Comparison of ENCODE assay signal across 29 mouse cellular contexts in the genomic region with DNA sequence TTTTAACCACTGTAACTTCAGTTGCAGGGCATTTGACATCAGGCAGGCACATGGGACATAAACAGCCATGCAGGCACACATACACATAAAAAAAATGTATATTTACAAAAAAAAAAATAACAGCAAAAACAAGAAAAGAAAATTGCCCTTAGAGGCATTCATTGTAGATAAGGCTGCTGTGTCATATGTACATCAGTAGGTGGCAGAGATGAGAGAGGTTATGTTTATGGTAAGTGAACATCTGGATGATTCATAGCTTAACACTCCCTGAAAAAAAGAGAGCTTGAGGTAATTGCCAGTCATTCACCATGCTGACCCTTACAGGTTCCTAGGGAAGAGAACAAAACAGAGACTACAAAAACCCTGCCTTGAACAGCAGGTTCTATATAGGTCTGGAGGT.
DNase-seq lines count a peak whose midpoint lies in the region; ATAC-seq and TF ChIP-seq lines count a peak whose summit lies in the region.
"Had no signal": no experiment of that assay in that cellular context is flagged by ENCODE, and none has a peak within 500 bp of the region (broad histone marks: within the 10 kb centered on the region; RNA-seq: fewer than 3 reads in every experiment).

No protein-coding gene starts in this region.

- no peak for ATAC-seq in kidney, postnatal 0 days (replicated peaks; ENCODE audit: low FRiP score, low read depth)
- ATAC-seq in forebrain, embryonic 11.5 days (replicated peaks; ENCODE audit: low FRiP score) = no peak
- ATAC-seq: CD4-positive, CD25-positive, alpha-beta regulatory T cell, adult 4 months; forebrain, embryonic 15.5 days; hindbrain, postnatal 0 days; inflammation-experienced regulatory T-cells, adult 6 months; intestine, embryonic 16.5 days; Patski had no signal

- H3K9me3 ChIP-seq in kidney, postnatal 0 days (replicated peaks; ENCODE audit: low read length) = no peaks in the 10 kb centered on the region
- no peaks in the 10 kb centered on the region for H3K9me3 ChIP-seq in hindbrain, embryonic 10.5 days
- H3K9me3 ChIP-seq in forebrain, embryonic 11.5 days (ENCODE audit: control insufficient read depth, low read length) = no peaks in the 10 kb centered on the region
- H3K9me3 ChIP-seq: embryonic facial prominence, embryonic 12.5 days; embryonic facial prominence, embryonic 15.5 days; forebrain, embryonic 12.5 days; forebrain, embryonic 15.5 days; heart, embryonic 12.5 days; heart, embryonic 15.5 days had no signal

- H3K27ac ChIP-seq in kidney, postnatal 0 days = no peak overlapping the region
- no peak overlapping the region for H3K27ac ChIP-seq in hindbrain, embryonic 10.5 days
- H3K27ac ChIP-seq in forebrain, embryonic 11.5 days (ENCODE audit: low read depth, low read length) = no peak overlapping the region
- H3K27ac ChIP-seq: embryonic facial prominence, embryonic 12.5 days; embryonic facial prominence, embryonic 15.5 days; forebrain, embryonic 12.5 days; forebrain, embryonic 15.5 days; heart, embryonic 15.5 days; hindbrain, embryonic 14.5 days; hindbrain, postnatal 0 days had no signal

- DNase-seq in kidney, postnatal 0 days (ENCODE audit: low spot score) = peak; percentile 0
- DNase-seq in kidney, postnatal 36 days = no peak
- peak; percentile 8 for DNase-seq in 416B (ENCODE audit: low read depth)
- DNase-seq in MEL-GATA-1-ER (ENCODE audit: extremely low read depth, low read depth) = peak; percentile 15
- no peak for DNase-seq in hindbrain, embryonic 10.5 days (ENCODE audit: low spot score)
- no peak for DNase-seq in forebrain, embryonic 11.5 days (ENCODE audit: low spot score)
- DNase-seq in ovary, postnatal 14 days (ENCODE audit: low spot score) = no peak
- DNase-seq: adrenal gland, adult 2 months; adrenal gland, postnatal 14 days; cerebellum, adult 11 months; cerebellum, adult 2 months; cerebellum, adult 9-11 months; cerebellum, postnatal 25 days; gastrocnemius, postnatal 10 days; gastrocnemius, postnatal 36 days; heart, postnatal 10 days; heart, postnatal 36 days had no signal

- no peaks in the 10 kb centered on the region for H3K4me1 ChIP-seq in kidney, postnatal 0 days (replicated peaks; ENCODE audit: insufficient read depth, low read length)
- no peaks in the 10 kb centered on the region for H3K4me1 ChIP-seq in hindbrain, embryonic 10.5 days (replicated peaks)
- H3K4me1 ChIP-seq in forebrain, embryonic 11.5 days (replicated peaks; ENCODE audit: control insufficient read depth, insufficient read depth, low read length) = no peaks in the 10 kb centered on the region
- H3K4me1 ChIP-seq: embryonic facial prominence, embryonic 12.5 days; embryonic facial prominence, embryonic 15.5 days; forebrain, embryonic 12.5 days; forebrain, embryonic 15.5 days; heart, embryonic 12.5 days; heart, embryonic 15.5 days had no signal

- H3K4me2 ChIP-seq in kidney, postnatal 0 days (ENCODE audit: low read length) = no peak overlapping the region
- no peak overlapping the region for H3K4me2 ChIP-seq in forebrain, embryonic 11.5 days (ENCODE audit: low read depth, low read length, severe bottlenecking)
- H3K4me2 ChIP-seq: embryonic facial prominence, embryonic 12.5 days; embryonic facial prominence, embryonic 15.5 days; forebrain, embryonic 12.5 days; forebrain, embryonic 15.5 days; heart, embryonic 12.5 days; heart, embryonic 15.5 days; hindbrain, embryonic 14.5 days had no signal

- no peaks in the 10 kb centered on the region for H3K36me3 ChIP-seq in kidney, postnatal 0 days (ENCODE audit: insufficient read depth, low read length)
- H3K36me3 ChIP-seq in hindbrain, embryonic 10.5 days = no peaks in the 10 kb centered on the region
- no peaks in the 10 kb centered on the region for H3K36me3 ChIP-seq in forebrain, embryonic 11.5 days (ENCODE audit: control insufficient read depth, insufficient read depth, low read length)
- H3K36me3 ChIP-seq: embryonic facial prominence, embryonic 12.5 days; embryonic facial prominence, embryonic 15.5 days; forebrain, embryonic 12.5 days; forebrain, embryonic 15.5 days; heart, embryonic 12.5 days; heart, embryonic 15.5 days had no signal

- H3K27me3 ChIP-seq in kidney, postnatal 0 days (ENCODE audit: insufficient read depth, low read length) = no peaks in the 10 kb centered on the region
- no peaks in the 10 kb centered on the region for H3K27me3 ChIP-seq in hindbrain, embryonic 10.5 days (ENCODE audit: insufficient read depth, poor library complexity, severe bottlenecking)
- no peaks in the 10 kb centered on the region for H3K27me3 ChIP-seq in forebrain, embryonic 11.5 days (ENCODE audit: control insufficient read depth, insufficient read depth, low read length)
- H3K27me3 ChIP-seq: embryonic facial prominence, embryonic 12.5 days; embryonic facial prominence, embryonic 15.5 days; forebrain, embryonic 12.5 days; forebrain, embryonic 15.5 days; heart, embryonic 12.5 days; heart, embryonic 15.5 days had no signal

- H3K9ac ChIP-seq in kidney, postnatal 0 days (ENCODE audit: low read depth, low read length) = no peak overlapping the region
- no peak overlapping the region for H3K9ac ChIP-seq in forebrain, embryonic 11.5 days (ENCODE audit: low read length)
- H3K9ac ChIP-seq: embryonic facial prominence, embryonic 12.5 days; embryonic facial prominence, embryonic 15.5 days; forebrain, embryonic 12.5 days; forebrain, embryonic 15.5 days; heart, embryonic 12.5 days; heart, embryonic 15.5 days; hindbrain, embryonic 14.5 days had no signal

- peak; percentile 21; the same call in 1 of the 2 replicates for TF ChIP-seq CTCF in kidney, postnatal 0 days (IDR thresholded peaks at IDR 0.05; ENCODE audit: low read depth)

- no peak overlapping the region for H3K4me3 ChIP-seq in kidney, postnatal 0 days (replicated peaks; ENCODE audit: low read depth, low read length)
- no peak overlapping the region for H3K4me3 ChIP-seq in hindbrain, embryonic 10.5 days
- H3K4me3 ChIP-seq in forebrain, embryonic 11.5 days (ENCODE audit: low read depth, low read length) = no peak overlapping the region
- H3K4me3 ChIP-seq: embryonic facial prominence, embryonic 12.5 days; embryonic facial prominence, embryonic 15.5 days; forebrain, embryonic 12.5 days; forebrain, embryonic 15.5 days; heart, embryonic 12.5 days; heart, embryonic 15.5 days had no signal

Comparison
In these comparisons a context has a peak if more than half of its experiments do, and no peak if none do; other contexts are left out.
1. DNase-seq: peak in kidney, postnatal 0 days (single experiment), 416B (single experiment) and MEL-GATA-1-ER (single experiment); none in kidney, postnatal 36 days (0 of 2), hindbrain, embryonic 10.5 days (single experiment), forebrain, embryonic 11.5 days (single experiment) and ovary, postnatal 14 days (single experiment).